Mouse (Mus musculus) small intestine, adult 2 months (tissue): ENCODE measurements around the gene Mbnl1. TPM values are rescaled to one million over a fixed set of nuclear protein-coding genes. Genes with fewer than 3 reads are reported as not detected.
"Not testable (repeated sequence)": the region's sequence is repeated elsewhere in the genome, so short reads cannot be mapped to it uniquely, and the experiment has no call there.

Source experiments
- H3K27ac ChIP-seq: fragments of 200-500 bp; 2 replicates; pipeline ENCODE4 v1.5.1; 2012; ENCODE audit warnings: low read depth, low read length, control low read depth, inconsistent platforms; ENCODE audit not compliant: insufficient read depth
- H3K27me3 ChIP-seq: fragments of 200-500 bp; 2 replicates; pipeline ENCODE4 v1.6.1; 2012; ENCODE audit warnings: mild to moderate bottlenecking, moderate library complexity, low read length, inconsistent platforms; ENCODE audit not compliant: control insufficient read depth, insufficient read depth
- H3K36me3 ChIP-seq: fragments of 200-500 bp; 2 replicates; pipeline ENCODE4 v1.6.1; 2012; ENCODE audit warnings: mild to moderate bottlenecking, low read length, control low read depth, inconsistent platforms; ENCODE audit not compliant: control insufficient read depth, insufficient read depth
- H3K4me1 ChIP-seq: fragments of 200-500 bp; 2 replicates; pipeline ENCODE4 v1.6.1; 2012; ENCODE audit warnings: low read length, inconsistent platforms, mixed read lengths; ENCODE audit not compliant: control insufficient read depth, insufficient read depth, insufficient read length
- H3K4me3 ChIP-seq: fragments of 200-500 bp; 2 replicates; pipeline ENCODE4 v1.5.1; 2012; ENCODE audit warnings: low read depth, mild to moderate bottlenecking, control low read depth, inconsistent platforms, low read length, moderate library complexity
- CTCF ChIP-seq: fragments of 200-500 bp; IDR thresholded peaks from 2 replicates; pipeline ENCODE4 v1.5.1; 2012; ENCODE audit warnings: low read depth, mild to moderate bottlenecking, control low read depth, inconsistent platforms, low read length, moderate library complexity, mixed read lengths; ENCODE audit not compliant: insufficient replicate concordance, insufficient read length; ENCODE audit errors: extremely low read depth
- POLR2A ChIP-seq: fragments of 200-500 bp; IDR thresholded peaks from 2 replicates; pipeline ENCODE4 v1.6.1; 2012; ENCODE audit warnings: low read depth, mild to moderate bottlenecking, control low read depth, inconsistent platforms, low read length, moderate library complexity
- WGBS: fragments of 180-500 bp; shearing (Covaris S2); methylation state at CpG from one replicate; pipeline ENCODE4 v1.1.7; 2018; 5-methylcytosine and 5-hydroxymethylcytosine counted together
- polyA plus RNA-seq: library from polyadenylated mRNA; depleted of rRNA; stranded (reverse); fragments of >200 nt; gene quantifications from 2 replicates; pipeline ENCODE4 v1.2.3, GENCODE M21; 2012; rRNA removed

Gene Mbnl1
- polyA plus RNA-seq: 27.2 and 48.7 TPM in 2 replicates

DNA sequence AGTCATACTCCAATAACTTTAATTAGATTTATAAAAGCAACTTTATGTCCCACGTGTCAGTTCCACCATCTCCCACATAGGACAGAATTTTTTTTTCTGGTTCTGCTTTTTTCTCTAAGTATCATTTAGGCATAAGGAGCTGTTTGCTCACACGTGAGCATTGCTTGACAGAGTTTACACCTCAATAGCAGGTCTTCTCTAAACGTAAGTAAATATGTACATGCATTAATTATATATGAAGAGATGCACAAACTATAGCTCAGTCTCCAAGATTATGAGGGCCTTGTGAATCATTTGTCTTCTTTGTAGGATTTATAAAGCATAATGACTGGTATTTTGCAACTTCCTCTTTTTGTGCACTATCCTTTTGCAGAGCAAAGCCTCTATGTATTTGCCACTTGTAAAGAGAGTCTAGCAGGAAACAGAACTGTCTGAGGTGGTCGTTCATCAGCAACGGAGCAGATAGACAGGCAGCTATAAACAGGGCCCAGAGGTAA is at the start of gene Mbnl1:
Gene Mbnl1, plus strand, starts transcription at position 150 of the 497 bp plus-strand sequence.
- Histone ChIP-seq H3K36me3 (no peaks in the 10 kb centered on the region), H3K4me1 (no peaks in the 10 kb centered on the region), H3K4me3 (no peak within 1 kb of the TSS), H3K27me3 (no peaks in the 10 kb centered on the region), H3K27ac (no peak within 1 kb of the TSS; the same call in 1 of the 2 replicates)
- WGBS: 53% methylated on average over 5 of the region's 5 CpGs
- TF ChIP-seq CTCF (no peak), POLR2A (no peak)

DNA sequence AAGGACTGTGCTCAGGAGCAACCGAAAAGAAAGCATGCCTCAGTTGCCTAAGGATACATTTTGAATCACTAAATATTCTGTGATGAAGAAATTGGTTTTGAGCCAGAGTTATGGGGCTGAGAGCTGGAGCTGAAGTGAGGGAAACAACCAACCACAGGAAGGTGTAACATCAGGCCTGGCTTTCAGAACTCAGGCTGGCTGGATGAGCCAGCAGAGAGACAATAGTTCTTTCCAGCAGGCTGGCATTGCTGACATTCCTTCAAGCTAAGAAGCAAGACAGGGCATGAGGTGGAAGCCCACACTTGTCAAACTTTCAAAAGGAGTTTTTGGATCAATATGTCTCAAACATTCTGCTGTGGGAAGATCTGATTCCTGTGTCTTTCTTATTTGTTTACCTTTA is 48.5 kb upstream of the Mbnl1 start:
- H3K27me3 ChIP-seq: no peaks in the 10 kb centered on the region
- H3K27ac ChIP-seq: no peak overlapping the region
- no peak overlapping the region for H3K4me3 ChIP-seq
- 74% methylated on average over 1 of the region's 1 CpGs for WGBS
- no peaks in the 10 kb centered on the region for H3K4me1 ChIP-seq
- TF ChIP-seq CTCF: no peak
- no peak for TF ChIP-seq POLR2A
- no peaks in the 10 kb centered on the region for H3K36me3 ChIP-seq

DNA sequence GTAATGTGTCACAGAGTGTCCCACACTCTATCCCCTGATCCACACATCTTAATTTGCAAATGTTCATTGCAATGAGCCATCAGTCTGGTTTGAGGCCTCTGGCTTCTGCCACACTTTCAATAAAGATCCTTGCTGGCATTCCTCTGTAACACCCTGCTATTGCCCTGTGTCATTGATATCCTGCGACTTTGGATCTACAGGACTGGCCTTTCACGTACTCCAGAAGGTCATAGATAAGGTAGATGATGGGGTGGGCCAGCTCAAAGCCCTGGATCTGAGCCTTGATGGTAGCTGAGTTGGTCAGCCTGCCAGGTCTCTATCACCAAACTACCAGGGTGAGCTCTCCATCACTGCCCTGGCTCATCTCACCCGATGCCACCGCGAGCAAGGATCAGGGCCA is 43.6 kb upstream of the Mbnl1 start:
- WGBS: 91% methylated on average over 5 of the region's 5 CpGs
- no peaks in the 10 kb centered on the region for H3K27me3 ChIP-seq
- H3K4me1 ChIP-seq: no peaks in the 10 kb centered on the region

DNA sequence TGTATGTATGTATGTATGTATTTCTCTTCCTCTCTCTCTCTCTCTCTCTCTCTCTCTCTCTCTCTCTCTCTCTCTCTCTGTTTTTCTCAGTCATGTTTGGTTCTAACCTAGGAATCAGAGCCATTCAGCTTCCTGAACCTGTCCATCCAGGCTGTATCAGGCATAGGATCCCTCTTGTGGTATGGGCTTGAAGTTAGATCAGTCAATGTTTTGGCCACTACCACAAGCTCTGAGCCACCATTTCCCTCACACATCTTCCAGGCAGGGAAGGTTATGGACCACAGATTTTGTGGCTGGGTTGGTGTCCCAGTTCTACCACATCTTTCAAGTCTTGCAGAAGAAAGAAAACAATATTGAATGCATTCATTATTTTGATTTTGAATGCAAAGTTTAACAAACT is 35.4 kb upstream of the Mbnl1 start:
- Histone ChIP-seq H3K27me3 (no peaks in the 10 kb centered on the region), H3K4me3 (no peak overlapping the region), H3K36me3 (no peaks in the 10 kb centered on the region), H3K4me1 (no peaks in the 10 kb centered on the region), H3K27ac (no peak overlapping the region)
- no peak for TF ChIP-seq POLR2A
- no peak for TF ChIP-seq CTCF

More for the DNA sequence above, 43.6 kb upstream of the Mbnl1 start:
- no peak overlapping the region for H3K4me3 ChIP-seq
- no peak for TF ChIP-seq CTCF
- no peak for TF ChIP-seq POLR2A
- no peak overlapping the region for H3K27ac ChIP-seq
- H3K36me3 ChIP-seq: no peaks in the 10 kb centered on the region

DNA sequence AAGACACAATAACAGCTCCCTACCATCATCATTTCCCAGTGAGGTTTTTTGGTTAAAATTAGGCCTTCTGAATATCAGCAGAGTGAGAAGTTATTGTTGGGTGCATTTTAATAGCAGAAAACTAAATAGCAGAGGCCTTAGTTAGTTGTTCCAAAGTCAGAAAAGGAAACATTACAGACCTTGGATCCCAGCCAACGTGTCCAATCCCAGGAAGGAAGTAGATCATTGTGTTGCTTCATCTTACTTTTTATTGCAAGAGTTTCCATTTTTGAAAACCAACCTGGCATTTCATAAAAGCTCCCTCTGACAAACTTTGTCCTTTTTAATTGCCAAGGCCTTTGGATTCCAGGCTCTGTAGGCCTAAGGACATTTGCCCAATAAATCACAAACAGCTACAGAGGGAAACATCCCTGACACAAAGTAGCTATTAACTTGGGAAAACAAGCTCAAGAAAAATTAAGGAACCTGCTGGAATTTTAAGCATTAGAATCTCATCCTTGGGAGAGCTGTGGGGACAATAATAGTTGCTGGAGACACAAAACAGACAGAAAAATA is 34.9 kb upstream of the Mbnl1 start:
- Histone ChIP-seq H3K27ac (no peak overlapping the region), H3K36me3 (no peaks in the 10 kb centered on the region), H3K27me3 (no peaks in the 10 kb centered on the region), H3K4me1 (no peaks in the 10 kb centered on the region), H3K4me3 (no peak overlapping the region)
- WGBS: 6% methylated on average over 1 of the region's 1 CpGs
- TF ChIP-seq POLR2A (no peak), CTCF (no peak)

DNA sequence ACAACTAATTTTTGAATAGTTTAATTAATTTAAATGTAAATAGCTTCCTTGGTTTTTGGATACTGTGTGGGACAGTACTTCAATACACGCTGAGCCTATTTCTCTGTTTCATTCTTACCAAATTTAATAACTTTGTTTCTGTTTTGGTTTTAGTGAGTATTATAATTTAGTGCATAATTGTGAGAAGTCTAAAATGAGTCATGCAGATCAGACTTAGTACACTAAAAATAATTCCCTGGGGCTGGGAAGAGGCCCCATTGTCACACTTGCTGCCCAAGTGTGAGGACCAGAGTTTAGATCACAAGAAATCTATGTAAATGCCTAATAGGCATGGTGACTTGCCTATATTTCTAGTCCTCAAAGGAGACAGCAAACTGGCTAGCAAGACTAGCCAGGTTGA is 33.9 kb upstream of the Mbnl1 start:
- WGBS: 80% methylated on average over 1 of the region's 1 CpGs
- Histone ChIP-seq H3K36me3 (no peaks in the 10 kb centered on the region), H3K4me3 (no peak overlapping the region), H3K27ac (no peak overlapping the region), H3K4me1 (no peaks in the 10 kb centered on the region), H3K27me3 (no peaks in the 10 kb centered on the region)
- TF ChIP-seq CTCF (no peak), POLR2A (no peak)

DNA sequence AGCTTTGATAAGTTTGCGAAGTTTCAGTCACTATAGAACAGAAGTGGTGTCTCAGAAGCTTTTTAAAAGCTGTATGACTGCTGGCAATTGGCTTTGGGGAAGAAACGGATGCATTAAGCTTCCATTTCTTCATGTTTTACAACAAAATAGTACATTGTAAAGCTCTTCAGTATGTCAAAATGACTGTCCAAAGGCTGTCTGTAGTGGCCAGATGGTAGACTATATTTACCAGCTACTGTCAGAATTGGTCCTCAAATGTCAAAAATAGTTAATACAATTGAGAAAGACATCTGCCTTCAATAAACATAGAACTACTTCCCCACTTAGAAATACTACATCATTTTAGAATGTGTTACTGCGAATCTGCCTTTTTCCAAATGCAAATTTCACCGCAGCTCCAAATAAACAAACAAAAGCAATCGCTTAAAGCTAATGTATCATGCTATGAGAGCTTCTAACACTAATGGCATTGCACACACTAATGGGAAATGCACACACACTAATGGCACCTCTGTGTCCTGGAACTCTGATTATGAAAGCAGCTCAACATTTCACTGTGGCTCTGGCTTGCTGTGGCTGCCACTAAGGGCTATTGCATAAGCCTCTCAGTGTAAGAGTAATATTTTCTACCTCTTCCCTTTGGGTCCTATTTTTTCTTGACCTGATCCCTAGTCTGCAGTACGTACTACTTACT is 10.7 kb upstream of the Mbnl1 start:
- H3K27ac ChIP-seq: no peak overlapping the region
- H3K4me3 ChIP-seq: no peak overlapping the region
- WGBS: 83% methylated on average over 6 of the region's 6 CpGs
- H3K4me1 ChIP-seq: no peaks in the 10 kb centered on the region
- H3K36me3 ChIP-seq: no peaks in the 10 kb centered on the region
- TF ChIP-seq CTCF (no peak), POLR2A (no peak)
- no peaks in the 10 kb centered on the region for H3K27me3 ChIP-seq

DNA sequence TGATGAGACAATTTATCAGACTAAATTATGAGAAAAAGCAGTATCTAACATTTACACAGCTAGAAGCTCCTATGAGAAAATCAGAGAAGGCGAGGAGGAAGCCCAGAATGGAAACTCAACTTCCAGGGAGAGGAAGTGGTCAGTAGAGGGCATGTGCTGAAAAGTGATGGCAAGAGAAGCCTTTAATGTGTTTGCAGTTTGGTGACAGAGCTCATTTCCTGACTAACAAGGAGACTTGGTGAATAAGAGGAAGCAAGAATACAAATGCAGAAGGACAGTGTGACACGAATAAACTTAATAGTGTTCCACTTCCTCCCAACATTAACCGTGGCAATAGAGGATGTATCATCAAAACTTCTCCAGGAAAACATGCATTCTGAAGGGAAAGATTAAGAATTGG is 4.0 kb upstream of the Mbnl1 start:
- WGBS: 52% methylated on average over 2 of the region's 3 CpGs
- not testable (repeated sequence) for H3K27me3 ChIP-seq

DNA sequence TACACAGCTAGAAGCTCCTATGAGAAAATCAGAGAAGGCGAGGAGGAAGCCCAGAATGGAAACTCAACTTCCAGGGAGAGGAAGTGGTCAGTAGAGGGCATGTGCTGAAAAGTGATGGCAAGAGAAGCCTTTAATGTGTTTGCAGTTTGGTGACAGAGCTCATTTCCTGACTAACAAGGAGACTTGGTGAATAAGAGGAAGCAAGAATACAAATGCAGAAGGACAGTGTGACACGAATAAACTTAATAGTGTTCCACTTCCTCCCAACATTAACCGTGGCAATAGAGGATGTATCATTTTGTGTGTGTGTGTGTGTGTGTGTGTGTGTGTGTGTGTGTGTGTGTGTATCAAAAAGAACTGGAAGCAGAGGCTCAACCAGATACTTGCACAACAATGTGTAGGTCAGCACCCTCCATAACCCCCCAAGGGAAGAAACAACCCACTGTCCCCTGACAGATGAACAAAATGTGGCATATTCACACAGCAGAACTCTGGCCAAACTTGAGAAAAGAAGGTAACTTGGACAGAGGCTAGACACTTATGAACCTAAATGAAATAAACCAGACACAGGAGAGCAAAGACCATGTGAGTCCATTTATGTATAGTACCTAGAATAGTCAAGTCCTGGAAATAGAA is 3.3 kb upstream of the Mbnl1 start:
- not testable (repeated sequence) for H3K4me1 ChIP-seq, H3K27me3 ChIP-seq, H3K4me3 ChIP-seq, H3K36me3 ChIP-seq
- WGBS: 54% methylated on average over 2 of the region's 3 CpGs
- H3K27ac ChIP-seq: peak overlapping the region; percentile 33

More for the DNA sequence above, 4.0 kb upstream of the Mbnl1 start:
- not testable (repeated sequence) for H3K36me3 ChIP-seq, H3K27ac ChIP-seq, H3K4me3 ChIP-seq, H3K4me1 ChIP-seq
